Mouse (Mus musculus): Measurements from ENCODE around the gene Lrrc8c.

DNA sequence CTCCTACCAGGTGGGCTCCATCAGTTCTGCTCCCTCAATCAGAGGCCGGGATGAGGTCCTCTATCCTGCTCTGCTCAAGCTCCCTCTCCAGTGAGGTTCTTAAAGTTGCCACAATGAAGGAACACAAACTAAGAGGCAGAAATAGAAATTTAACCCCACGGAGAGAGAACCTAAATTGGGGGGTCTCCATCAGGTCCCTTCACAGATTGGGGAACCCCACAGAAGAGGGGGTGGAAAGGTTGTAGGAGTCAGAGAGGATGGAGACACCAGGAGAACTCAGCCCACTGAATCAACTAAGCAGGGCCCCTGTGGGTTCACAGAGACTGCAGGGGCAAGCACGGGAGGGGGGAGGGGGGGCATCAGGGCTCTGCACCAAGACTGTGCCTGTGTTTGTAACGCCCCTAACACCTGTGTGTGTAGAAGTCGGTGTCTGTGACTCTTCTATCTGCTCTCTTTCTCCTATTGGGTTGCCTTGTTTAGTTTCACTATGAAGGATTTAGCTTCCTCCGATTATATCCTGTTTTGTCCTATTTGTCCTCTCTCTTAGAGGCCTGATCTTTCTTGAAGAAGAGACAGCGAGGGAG lies 96.8 kb downstream of the Lrrc8c start:
- TF ChIP-seq CTCF (IDR thresholded peaks at IDR 0.05; ENCODE audit: borderline replicate concordance, control insufficient read depth, extremely low read depth, insufficient read depth, low read length, poor library complexity) (no peak), POLR2A (IDR thresholded peaks at IDR 0.05; ENCODE audit: control insufficient read depth, extremely low read depth, insufficient read depth, low read length, poor library complexity) (no peak)

Measured in thymus, adult 2 months (tissue).